Mouse (Mus musculus) ES-E14 (cell line): ENCODE measurements at regions not wholly inside any gene's neighbourhood (a gene's known extent, or its start where the extent isn't known, plus 50 kb on each side); places are given as distances from the start of the nearest gene placed in this dataset.

Experiments used
- DNase-seq: peaks from one replicate; pipeline ENCODE4 v3.0.0-alpha.2; 2013; ENCODE audit warnings: low read depth, low spot score
- H3K27ac ChIP-seq: 2 replicates; pipeline ENCODE4 v1.5.1; 2012; ENCODE audit warnings: low read depth, mild to moderate bottlenecking, low read length, moderate library complexity, mixed read lengths; ENCODE audit not compliant: poor library complexity, insufficient read depth, severe bottlenecking
- H3K36me3 ChIP-seq: 2 replicates; pipeline ENCODE4 v1.6.1; 2012; ENCODE audit warnings: mild to moderate bottlenecking, low read length, moderate library complexity, mixed read lengths; ENCODE audit not compliant: control insufficient read depth, poor library complexity, insufficient read depth, severe bottlenecking
- H3K4me1 ChIP-seq, 2 experiments: fragments of 150-350 bp in 1 of 2; sonication (generic) in 1 of 2; 2 replicates each; pipeline ENCODE4 v1.6.1; 2012; ENCODE audit warnings: low read length in 2 of 2, mild to moderate bottlenecking in 1 of 2, mixed read lengths in 1 of 2; ENCODE audit not compliant: control insufficient read depth in 2 of 2, insufficient read depth in 2 of 2, poor library complexity in 1 of 2
- H3K4me3 ChIP-seq, 2 experiments: fragments of 150-350 bp in 1 of 2; sonication (generic) in 1 of 2; 2 replicates each; pipeline ENCODE4 v1.5.1; 2012; ENCODE audit warnings: low read length in 2 of 2, low read depth in 1 of 2, mild to moderate bottlenecking in 1 of 2, mixed read lengths in 1 of 2; ENCODE audit not compliant: insufficient read depth in 1 of 2, poor library complexity in 1 of 2, severe bottlenecking in 1 of 2
- H3K9ac ChIP-seq: 2 replicates; pipeline ENCODE4 v1.6.1; 2012; ENCODE audit warnings: low read depth, mild to moderate bottlenecking, low read length, mixed read lengths; ENCODE audit not compliant: poor library complexity, insufficient read depth, severe bottlenecking
- H3K9me3 ChIP-seq: fragments of 150-350 bp; sonication (generic); 2 replicates; pipeline ENCODE4 v1.6.1; 2012; ENCODE audit warnings: low read depth, mild to moderate bottlenecking, low read length; ENCODE audit not compliant: control insufficient read depth, insufficient read depth
- CHD2 ChIP-seq: IDR thresholded peaks from 2 replicates; pipeline ENCODE4 v1.6.1; 2014; ENCODE audit warnings: mild to moderate bottlenecking, low read depth, low read length, inconsistent platforms
- HCFC1 ChIP-seq: IDR thresholded peaks from 2 replicates; pipeline ENCODE4 v1.6.1; 2012; ENCODE audit warnings: low read length, inconsistent platforms, borderline replicate concordance; ENCODE audit not compliant: insufficient read depth
- MAFK ChIP-seq: IDR thresholded peaks from 2 replicates; pipeline ENCODE4 v1.6.1; 2014; ENCODE audit warnings: mild to moderate bottlenecking, low read depth, low read length, inconsistent platforms; ENCODE audit not compliant: insufficient read depth
- ZC3H11A ChIP-seq: IDR thresholded peaks from 2 replicates; pipeline ENCODE4 v1.6.1; 2012; ENCODE audit warnings: low read depth, mild to moderate bottlenecking, inconsistent platforms, low read length, borderline replicate concordance
- ZNF384 ChIP-seq: IDR thresholded peaks from 2 replicates; pipeline ENCODE4 v1.6.1; 2012; ENCODE audit warnings: low read depth, low read length, inconsistent platforms
- in situ Hi-C, 2 experiments: fragments of 600-800 bp; cut with MboI; formaldehyde crosslinking; loops; one replicate each; pipeline ENCODE4 v1.15.1; 2025; ENCODE audit warnings: low sequenced_read_pairs in 2 of 2, inconsistent platforms in 1 of 2; ENCODE audit not compliant: unreplicated experiment in 2 of 2

DNA sequence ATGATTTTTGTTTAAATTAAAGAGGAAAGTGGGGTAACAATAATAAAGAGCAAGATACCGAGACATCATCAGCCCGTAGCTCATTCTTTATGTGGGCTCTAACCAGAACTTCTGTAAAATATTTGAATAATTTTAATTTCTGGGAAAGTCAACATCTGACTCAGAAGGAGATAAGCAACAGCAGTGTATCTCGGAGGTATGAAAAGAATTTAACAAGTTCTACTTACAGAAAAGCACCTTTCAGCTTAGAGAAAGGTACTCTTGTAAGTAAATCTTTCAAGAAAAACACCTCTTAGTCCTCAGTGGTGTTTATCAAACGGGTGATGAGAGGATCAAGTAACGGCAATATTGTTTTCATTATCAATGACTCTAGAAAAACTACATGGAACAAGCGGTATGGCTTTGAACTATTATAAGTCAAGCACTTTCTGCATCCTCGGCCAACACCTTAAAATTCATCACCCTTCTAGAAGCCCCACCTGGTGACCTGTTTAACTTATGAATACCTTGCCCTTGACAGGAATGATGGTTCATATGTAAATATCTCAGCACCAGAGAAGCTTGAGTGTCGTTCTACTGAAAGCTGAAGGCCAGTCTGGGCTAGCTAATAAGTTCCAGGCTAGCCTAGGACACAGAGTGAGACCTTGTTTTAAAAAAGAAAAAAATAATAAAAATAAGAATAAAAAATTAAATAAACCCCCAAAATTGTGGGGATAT, 57.7 kb upstream of the Slc39a8 start:
- DNase-seq = no peak
- Histone ChIP-seq H3K4me3 (no peak overlapping the region), H3K4me1 (no peaks in the 10 kb centered on the region), H3K9me3 (peaks cover 6% of the 10 kb centered on the region; the same call in 1 of the 2 replicates), H3K9ac (no peak overlapping the region), H3K36me3 (no peaks in the 10 kb centered on the region), H3K27ac (no peak overlapping the region)
- in situ Hi-C loops = no loop called here
- TF ChIP-seq CHD2 (no peak), ZC3H11A (no peak), ZNF384 (no peak), MAFK (no peak), HCFC1 (no peak)

DNA sequence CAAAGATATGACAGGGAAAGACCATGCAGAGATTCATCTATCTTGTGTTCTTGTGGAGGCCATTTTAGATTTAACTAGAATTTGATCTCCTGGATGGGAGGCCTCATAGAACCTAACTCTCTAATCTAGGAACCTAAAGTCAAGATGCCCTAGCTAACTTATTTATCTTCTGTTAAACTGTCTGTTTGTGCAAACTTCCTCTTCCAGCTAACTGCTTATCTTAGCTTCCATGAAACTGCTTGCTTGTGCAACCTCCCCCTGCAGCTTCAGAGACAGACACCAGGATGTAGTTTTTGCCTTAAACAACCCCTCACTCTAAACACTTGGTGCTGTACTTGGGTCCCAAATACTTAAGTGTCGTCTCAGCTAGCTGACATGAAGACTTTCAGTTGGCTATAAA, 66.5 kb upstream of the Nfkb1 start:
- no peak for DNase-seq
- H3K27ac ChIP-seq = no peak overlapping the region
- no peaks in the 10 kb centered on the region for H3K9me3 ChIP-seq
- no peak overlapping the region for H3K4me3 ChIP-seq
- no peak overlapping the region for H3K9ac ChIP-seq
- no peaks in the 10 kb centered on the region for H3K36me3 ChIP-seq
- TF ChIP-seq HCFC1 (no peak), CHD2 (no peak), ZNF384 (no peak), ZC3H11A (no peak), MAFK (no peak)
- H3K4me1 ChIP-seq = 0 out of 4 replicates have a peak, but pooled peaks cover 0 to 2% of the 10 kb centered on the region in 2 experiments
- in situ Hi-C loops = no loop called here

DNA sequence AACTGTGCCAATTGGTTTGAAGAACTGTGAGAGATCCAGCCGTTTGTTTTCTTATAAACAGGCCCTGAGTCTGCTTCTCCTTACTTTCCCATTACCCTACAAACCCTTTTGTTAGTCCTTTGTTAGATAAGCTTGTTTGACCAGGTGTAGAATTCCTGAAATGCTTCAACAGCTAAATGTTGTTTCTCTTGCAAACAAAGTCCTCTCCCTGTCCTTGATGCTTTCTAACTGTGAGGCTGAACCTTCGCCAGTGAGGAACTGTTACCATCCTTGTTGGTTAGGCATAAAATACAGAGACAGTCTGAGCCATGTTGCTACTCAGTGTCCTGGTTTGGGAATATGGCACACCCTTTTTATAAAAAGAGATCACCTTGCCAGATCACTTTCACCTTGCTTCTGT, 65.5 kb upstream of the Nfkb1 start:
- no peak overlapping the region for H3K27ac ChIP-seq
- in situ Hi-C loops = no loop called here

DNA sequence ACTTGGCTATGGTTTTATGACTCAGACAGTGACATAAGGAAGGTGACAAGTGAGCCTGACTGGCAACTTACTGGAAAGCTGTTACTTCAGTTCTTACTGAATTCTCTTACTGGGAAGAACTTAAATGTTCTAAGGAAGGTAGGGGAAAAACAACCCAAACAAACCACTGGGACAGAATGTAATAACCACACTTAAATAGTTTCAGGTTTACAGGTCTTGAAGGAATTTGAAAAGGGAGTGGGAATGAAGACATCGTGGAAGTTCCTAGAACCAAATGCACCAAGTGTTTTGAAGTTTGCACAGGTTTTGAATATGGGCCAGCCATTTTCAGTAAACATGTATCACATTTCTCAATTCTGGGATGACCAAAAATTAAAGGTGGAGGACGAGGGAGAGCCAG, 59.4 kb upstream of the Nfkb1 start:
- in situ Hi-C loops = no loop called here
- DNase-seq = no peak
- TF ChIP-seq HCFC1 (no peak), CHD2 (no peak), ZNF384 (no peak), MAFK (no peak), ZC3H11A (no peak)
- Histone ChIP-seq H3K27ac (no peak overlapping the region), H3K4me1 (no peaks in the 10 kb centered on the region), H3K36me3 (no peaks in the 10 kb centered on the region), H3K9me3 (no peaks in the 10 kb centered on the region), H3K4me3 (no peak overlapping the region), H3K9ac (no peak overlapping the region)

More for the DNA sequence above, 65.5 kb upstream of the Nfkb1 start:
- H3K4me3 ChIP-seq = no peak overlapping the region
- no peak overlapping the region for H3K9ac ChIP-seq
- TF ChIP-seq HCFC1 (no peak), CHD2 (no peak)
- no peaks in the 10 kb centered on the region for H3K9me3 ChIP-seq
- H3K36me3 ChIP-seq = no peaks in the 10 kb centered on the region
- 0 out of 4 replicates have a peak, but pooled peaks cover 0 to 2% of the 10 kb centered on the region in 2 experiments for H3K4me1 ChIP-seq
- DNase-seq = peak; percentile 17
